Mouse (Mus musculus) forebrain, embryonic 11.5 days (tissue): Measurements from ENCODE around the gene Eya4. TPM values are rescaled to one million over a fixed set of nuclear protein-coding genes. Genes with fewer than 3 reads are reported as not detected.

ENCODE experiments used
- ATAC-seq: fragments of 200-750 bp; cut with Nextera tagmentation; replicated peaks from 2 replicates; pipeline ENCODE4 v1.8.0; 2017; ENCODE audit warnings: moderate TSS enrichment; ENCODE audit not compliant: low FRiP score
- DNase-seq: peaks from one replicate; pipeline ENCODE4 v3.0.0-alpha.2; 2017; ENCODE audit warnings: low spot score
- H3K27ac ChIP-seq: fragments of 300-500 bp; sonication (generic); 2 replicates; pipeline ENCODE4 v1.5.1; 2014; ENCODE audit warnings: low read depth, low read length
- H3K27me3 ChIP-seq: fragments of 300-500 bp; sonication (generic); 2 replicates; pipeline ENCODE4 v1.6.1; 2014; ENCODE audit warnings: mild to moderate bottlenecking, low read length, mixed read lengths; ENCODE audit not compliant: control insufficient read depth, insufficient read depth
- H3K36me3 ChIP-seq: fragments of 300-500 bp; sonication (generic); 2 replicates; pipeline ENCODE4 v1.6.1; 2014; ENCODE audit warnings: mild to moderate bottlenecking, low read length, moderate library complexity, mixed read lengths; ENCODE audit not compliant: control insufficient read depth, insufficient read depth
- H3K4me1 ChIP-seq: fragments of 300-500 bp; sonication (generic); replicated peaks from 2 replicates; pipeline ENCODE4 v1.6.1; 2014; ENCODE audit warnings: low read length, mixed read lengths; ENCODE audit not compliant: control insufficient read depth, insufficient read depth
- H3K4me2 ChIP-seq: fragments of 300-500 bp; sonication (generic); 2 replicates; pipeline ENCODE4 v1.6.1; 2014; ENCODE audit warnings: low read depth, mild to moderate bottlenecking, low read length, moderate library complexity, mixed read lengths; ENCODE audit not compliant: severe bottlenecking
- H3K4me3 ChIP-seq: fragments of 300-500 bp; sonication (generic); 2 replicates; pipeline ENCODE4 v1.5.1; 2014; ENCODE audit warnings: low read depth, low read length
- H3K9ac ChIP-seq: fragments of 300-500 bp; sonication (generic); 2 replicates; pipeline ENCODE4 v1.6.1; 2014; ENCODE audit warnings: low read length
- H3K9me3 ChIP-seq: fragments of 300-500 bp; sonication (generic); 2 replicates; pipeline ENCODE4 v1.6.1; 2016; ENCODE audit warnings: low read length, mixed read lengths; ENCODE audit not compliant: control insufficient read depth
- WGBS: fragments of 180-500 bp; shearing (Covaris S2); extraction: QIAGEN DNeasy Blood & Tissue Kit; methylation state at CpG from one replicate; pipeline ENCODE4 v1.1.7; 2014; 5-methylcytosine and 5-hydroxymethylcytosine counted together
- polyA plus RNA-seq: library from polyadenylated mRNA; unstranded; fragments of >200 nt; fragmentation: Nextera tagmentation; extraction: Ambion mirVana; gene quantifications from 2 replicates; pipeline ENCODE4 v1.2.1, GENCODE M21; 2014

The Eya4 gene
- polyA plus RNA-seq, 1 experiment from 2014 or later, result 6.1 TPM

DNA sequence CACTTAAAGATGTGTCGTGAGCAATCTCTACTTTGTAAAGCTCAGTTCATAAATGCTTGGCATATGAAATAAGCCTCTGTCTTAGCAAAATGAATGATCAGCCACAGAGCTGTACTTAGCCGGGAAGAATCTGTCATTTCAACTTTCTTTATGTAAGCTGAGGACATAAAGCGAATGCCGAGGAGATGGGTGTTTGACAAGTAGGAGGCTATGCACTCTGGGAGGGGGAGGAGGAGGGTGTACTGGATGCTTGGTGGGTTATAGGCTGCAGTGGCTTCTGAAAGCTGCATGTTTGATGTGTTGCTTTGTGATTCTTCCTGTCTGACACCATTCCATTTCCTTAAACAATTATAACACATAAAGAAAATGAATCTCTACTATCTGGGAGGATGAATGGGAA is 133.8 kb downstream of the Eya4 start:
- H3K4me2 ChIP-seq, result no peak overlapping the region
- H3K9me3 ChIP-seq, result no peaks in the 10 kb centered on the region
- H3K27me3 ChIP-seq, result no peaks in the 10 kb centered on the region
- no peak overlapping the region for H3K9ac ChIP-seq
- no peak for DNase-seq
- no peaks in the 10 kb centered on the region for H3K36me3 ChIP-seq
- H3K4me3 ChIP-seq, result no peak overlapping the region
- no peaks in the 10 kb centered on the region for H3K4me1 ChIP-seq
- ATAC-seq, result no peak
- no peak overlapping the region for H3K27ac ChIP-seq
- 76% methylated on average over 4 of the region's 4 CpGs for WGBS

DNA sequence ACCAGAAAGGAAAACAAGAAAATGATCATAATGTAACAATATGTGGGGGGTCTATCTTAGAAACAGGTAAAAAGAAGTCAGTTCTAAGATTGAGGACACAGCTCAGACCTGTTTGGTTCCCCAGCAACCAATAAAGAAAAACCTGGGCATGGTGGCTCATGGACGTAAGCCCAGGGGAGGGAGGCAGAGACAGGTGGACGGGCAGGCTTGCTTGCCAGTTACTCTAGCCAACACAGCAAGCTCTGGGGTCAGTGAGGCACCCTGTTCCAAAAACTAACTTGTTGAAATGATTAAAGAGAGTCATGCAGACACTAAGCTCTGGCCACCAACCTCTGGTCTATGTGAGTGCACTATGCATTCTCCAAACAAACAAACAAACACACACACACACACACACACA is 139.2 kb downstream of the Eya4 start:
- 81% methylated on average over 2 of the region's 2 CpGs for WGBS
- Histone ChIP-seq H3K9ac (no peak overlapping the region), H3K4me1 (no peaks in the 10 kb centered on the region), H3K36me3 (no peaks in the 10 kb centered on the region), H3K4me2 (no peak overlapping the region), H3K27me3 (no peaks in the 10 kb centered on the region), H3K4me3 (no peak overlapping the region), H3K27ac (no peak overlapping the region), H3K9me3 (no peaks in the 10 kb centered on the region)
- ATAC-seq, result no peak
- no peak for DNase-seq

DNA sequence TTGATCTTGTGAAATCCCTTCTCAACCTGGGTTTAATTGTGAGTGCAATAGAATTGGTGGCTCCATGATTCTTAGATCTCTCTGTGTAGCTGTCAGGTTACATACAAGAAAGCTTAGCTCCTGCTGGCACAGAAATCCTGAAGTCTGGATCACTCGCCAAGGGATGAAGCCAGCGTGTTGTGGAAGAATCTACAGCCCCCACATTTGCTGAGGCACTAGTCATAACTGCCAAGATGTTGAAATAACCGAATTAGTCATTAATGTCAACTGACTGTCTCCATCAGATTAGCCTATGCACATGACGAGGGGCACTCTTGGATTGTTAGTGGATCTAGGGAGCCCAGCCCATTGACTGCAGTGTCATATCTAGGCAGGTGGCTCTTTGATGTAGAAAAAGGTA is 146.7 kb downstream of the Eya4 start:
- H3K27me3 ChIP-seq, result no peaks in the 10 kb centered on the region
- no peak overlapping the region for H3K9ac ChIP-seq
- no peak for ATAC-seq
- no peaks in the 10 kb centered on the region for H3K9me3 ChIP-seq
- no peak overlapping the region for H3K4me3 ChIP-seq
- H3K27ac ChIP-seq, result no peak overlapping the region
- no peak for DNase-seq
- no peak overlapping the region for H3K4me2 ChIP-seq
- 65% methylated on average over 4 of the region's 4 CpGs for WGBS
- no peaks in the 10 kb centered on the region for H3K4me1 ChIP-seq
- no peaks in the 10 kb centered on the region for H3K36me3 ChIP-seq

DNA sequence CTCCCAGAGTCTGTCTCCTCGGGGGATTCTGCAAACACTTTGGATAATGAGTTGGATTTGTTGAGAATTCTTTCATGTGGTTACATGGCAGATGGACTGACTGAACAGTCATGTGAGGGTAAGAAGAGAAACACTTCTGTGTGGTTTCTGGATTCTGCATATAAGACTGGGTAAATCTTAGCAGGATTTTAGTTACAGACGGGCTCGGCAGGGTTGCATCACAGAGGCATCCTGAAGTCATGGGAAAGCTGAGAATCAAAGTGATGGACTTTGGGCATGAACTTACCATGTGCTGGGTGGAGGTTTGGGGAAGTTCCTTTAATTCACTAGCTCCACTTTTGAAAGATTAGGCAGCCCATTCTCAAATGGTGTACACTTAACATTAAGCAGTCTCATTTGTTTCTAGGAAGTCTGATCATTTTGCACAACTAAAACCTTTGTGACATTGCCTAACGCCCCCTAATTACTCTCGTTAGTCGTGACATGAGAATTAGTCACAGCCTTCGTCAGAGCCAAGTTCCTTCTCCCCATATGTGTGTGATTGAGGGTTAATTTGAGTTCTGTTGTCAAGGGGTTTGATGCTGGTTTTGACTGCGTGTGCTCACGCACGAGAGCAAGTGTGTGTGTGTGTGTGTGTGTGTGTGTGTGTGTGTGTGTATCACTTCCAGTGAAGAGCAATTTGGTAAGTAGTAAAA is 147.3 kb downstream of the Eya4 start:
- Histone ChIP-seq H3K9me3 (no peaks in the 10 kb centered on the region), H3K27me3 (no peaks in the 10 kb centered on the region), H3K36me3 (no peaks in the 10 kb centered on the region), H3K4me1 (no peaks in the 10 kb centered on the region), H3K4me3 (no peak overlapping the region), H3K27ac (no peak overlapping the region), H3K4me2 (no peak overlapping the region), H3K9ac (no peak overlapping the region)
- ATAC-seq (no peak), DNase-seq (no peak)
- WGBS, result 49% methylated on average over 10 of the region's 10 CpGs

DNA sequence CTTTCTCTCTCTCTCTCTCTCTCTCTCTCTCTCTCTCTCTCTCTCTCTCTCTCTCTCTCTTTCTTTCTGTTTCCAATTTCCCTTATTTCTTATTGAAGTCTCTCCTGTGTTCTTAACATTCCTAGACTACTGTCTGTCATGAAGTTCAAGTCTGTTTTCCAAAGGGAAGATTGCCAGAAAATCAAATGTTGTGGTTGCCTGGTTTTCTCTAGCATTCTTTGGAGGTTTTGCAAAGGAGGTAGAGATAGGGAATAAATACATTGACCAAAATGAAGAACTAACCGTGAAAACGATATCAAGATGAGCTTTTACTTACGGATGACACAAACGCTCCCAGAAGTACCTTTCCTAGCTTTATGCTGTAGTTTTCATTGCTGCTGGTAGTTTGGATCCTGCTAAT is 148.0 kb downstream of the Eya4 start:
- Histone ChIP-seq H3K4me1 (no peaks in the 10 kb centered on the region), H3K9me3 (no peaks in the 10 kb centered on the region), H3K27me3 (no peaks in the 10 kb centered on the region), H3K27ac (no peak overlapping the region), H3K4me3 (no peak overlapping the region), H3K36me3 (no peaks in the 10 kb centered on the region), H3K9ac (no peak overlapping the region), H3K4me2 (no peak overlapping the region)
- DNase-seq, result no peak
- 96% methylated on average over 4 of the region's 4 CpGs for WGBS
- no peak for ATAC-seq

DNA sequence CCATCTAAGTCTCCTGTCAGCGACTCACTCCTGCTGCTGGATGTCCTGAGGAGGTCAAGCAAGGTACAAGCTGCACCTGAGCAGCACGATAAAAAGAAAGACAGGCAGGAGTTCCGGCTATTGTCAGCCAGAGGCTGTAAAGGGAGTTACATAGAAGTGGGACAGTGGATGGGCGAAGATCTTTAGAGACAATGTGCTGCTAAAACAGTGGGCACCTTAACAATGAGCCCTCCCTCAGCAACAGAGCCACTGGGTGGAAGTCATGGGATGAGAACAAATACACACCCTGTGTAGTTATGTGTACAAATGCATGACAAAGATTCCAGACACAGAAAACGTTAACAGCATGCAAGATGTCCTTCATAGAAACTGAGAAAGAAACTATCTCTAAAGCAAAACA is 152.3 kb downstream of the Eya4 start:
- ATAC-seq (no peak), DNase-seq (no peak)
- H3K4me1 ChIP-seq, result no peaks in the 10 kb centered on the region
- H3K4me2 ChIP-seq, result no peak overlapping the region
- H3K9me3 ChIP-seq, result no peaks in the 10 kb centered on the region
- no peaks in the 10 kb centered on the region for H3K36me3 ChIP-seq
- H3K27me3 ChIP-seq, result no peaks in the 10 kb centered on the region
- no peak overlapping the region for H3K27ac ChIP-seq
- H3K9ac ChIP-seq, result no peak overlapping the region
- WGBS, result 71% methylated on average over 5 of the region's 5 CpGs
- H3K4me3 ChIP-seq, result no peak overlapping the region

DNA sequence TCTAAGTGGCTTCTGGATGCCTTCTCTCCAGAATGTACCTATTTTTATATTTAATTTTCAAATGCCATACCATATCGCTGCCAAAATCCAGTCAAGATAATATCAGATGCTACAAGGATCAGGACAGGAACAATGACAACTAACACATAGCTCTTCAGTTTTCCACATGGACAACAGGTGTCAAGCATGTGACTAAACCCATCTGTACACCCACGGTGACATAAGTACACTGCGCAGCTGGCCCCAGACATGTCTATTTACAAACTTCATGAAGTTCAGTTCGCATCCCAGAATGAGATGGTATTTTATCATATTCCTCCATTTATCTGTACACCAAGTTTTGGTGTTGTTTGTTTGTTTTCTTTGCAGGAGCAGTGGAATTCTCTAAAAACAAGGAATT is 154.2 kb downstream of the Eya4 start:
- Histone ChIP-seq H3K4me3 (no peak overlapping the region), H3K9me3 (no peaks in the 10 kb centered on the region), H3K4me1 (no peaks in the 10 kb centered on the region), H3K4me2 (no peak overlapping the region), H3K27ac (no peak overlapping the region), H3K36me3 (no peaks in the 10 kb centered on the region), H3K27me3 (no peaks in the 10 kb centered on the region), H3K9ac (no peak overlapping the region)
- WGBS, result 95% methylated on average over 4 of the region's 4 CpGs
- ATAC-seq (no peak), DNase-seq (no peak)

DNA sequence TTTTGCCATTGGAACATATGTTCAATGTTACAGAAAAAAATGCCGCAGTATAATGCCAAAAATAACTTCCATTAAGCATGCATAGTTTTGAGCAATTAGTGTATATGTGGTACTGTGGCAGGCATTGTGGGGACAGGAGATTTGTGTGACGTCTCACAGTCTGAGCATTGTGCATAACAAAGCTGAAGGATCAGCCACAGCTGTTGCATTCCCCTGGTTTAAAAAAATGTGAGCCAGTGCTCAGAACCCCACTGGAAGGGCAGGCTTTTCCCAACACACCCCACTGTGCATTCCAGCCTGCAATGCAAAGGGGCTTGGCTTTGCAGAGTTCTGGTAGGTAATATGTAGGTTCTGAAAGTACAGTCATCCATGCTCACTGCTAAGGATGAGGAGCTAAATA is 155.2 kb downstream of the Eya4 start:
- ATAC-seq (peak; percentile 44; the same call in 1 of the 2 replicates), DNase-seq (no peak)
- Histone ChIP-seq H3K4me1 (no peaks in the 10 kb centered on the region), H3K9me3 (no peaks in the 10 kb centered on the region), H3K27ac (no peak overlapping the region), H3K4me2 (no peak overlapping the region), H3K9ac (no peak overlapping the region), H3K36me3 (no peaks in the 10 kb centered on the region), H3K4me3 (no peak overlapping the region), H3K27me3 (no peaks in the 10 kb centered on the region)
- WGBS, result 35% methylated on average over 2 of the region's 2 CpGs

DNA sequence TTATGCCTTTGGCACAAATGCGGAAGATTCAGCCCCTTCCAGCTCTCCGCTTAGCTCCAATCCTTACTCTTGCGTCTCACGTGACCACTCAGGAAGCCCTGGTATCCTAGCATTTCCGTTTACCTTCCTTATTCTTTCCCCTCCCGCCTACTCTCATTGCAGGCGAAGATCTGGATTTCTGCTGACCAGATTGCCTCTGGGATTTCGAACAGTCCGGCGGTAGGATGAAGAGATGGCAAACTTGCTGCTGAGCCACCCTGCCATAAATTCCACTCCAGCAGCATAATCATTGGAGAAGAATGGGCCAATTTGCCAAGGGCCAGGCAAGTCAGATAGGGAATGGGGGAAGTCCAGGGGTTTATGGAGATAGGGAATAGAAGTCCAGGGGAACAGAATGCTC is 160.8 kb downstream of the Eya4 start:
- Histone ChIP-seq H3K27ac (no peak overlapping the region), H3K27me3 (no peaks in the 10 kb centered on the region), H3K36me3 (no peaks in the 10 kb centered on the region), H3K4me3 (no peak overlapping the region), H3K4me2 (no peak overlapping the region), H3K9me3 (no peaks in the 10 kb centered on the region), H3K4me1 (no peaks in the 10 kb centered on the region), H3K9ac (no peak overlapping the region)
- WGBS, result 90% methylated on average over 10 of the region's 10 CpGs
- no peak for DNase-seq
- ATAC-seq, result no peak
